Mouse (Mus musculus) spleen, postnatal 4 days (tissue): ENCODE data around the gene Hsp90ab1.

ENCODE experiments used
- DNase-seq, 2 experiments: peaks; one replicate each; pipeline ENCODE4 v3.0.0; 2022; ENCODE audit warnings: low spot score in 2 of 2

Gene Hsp90ab1

DNA sequence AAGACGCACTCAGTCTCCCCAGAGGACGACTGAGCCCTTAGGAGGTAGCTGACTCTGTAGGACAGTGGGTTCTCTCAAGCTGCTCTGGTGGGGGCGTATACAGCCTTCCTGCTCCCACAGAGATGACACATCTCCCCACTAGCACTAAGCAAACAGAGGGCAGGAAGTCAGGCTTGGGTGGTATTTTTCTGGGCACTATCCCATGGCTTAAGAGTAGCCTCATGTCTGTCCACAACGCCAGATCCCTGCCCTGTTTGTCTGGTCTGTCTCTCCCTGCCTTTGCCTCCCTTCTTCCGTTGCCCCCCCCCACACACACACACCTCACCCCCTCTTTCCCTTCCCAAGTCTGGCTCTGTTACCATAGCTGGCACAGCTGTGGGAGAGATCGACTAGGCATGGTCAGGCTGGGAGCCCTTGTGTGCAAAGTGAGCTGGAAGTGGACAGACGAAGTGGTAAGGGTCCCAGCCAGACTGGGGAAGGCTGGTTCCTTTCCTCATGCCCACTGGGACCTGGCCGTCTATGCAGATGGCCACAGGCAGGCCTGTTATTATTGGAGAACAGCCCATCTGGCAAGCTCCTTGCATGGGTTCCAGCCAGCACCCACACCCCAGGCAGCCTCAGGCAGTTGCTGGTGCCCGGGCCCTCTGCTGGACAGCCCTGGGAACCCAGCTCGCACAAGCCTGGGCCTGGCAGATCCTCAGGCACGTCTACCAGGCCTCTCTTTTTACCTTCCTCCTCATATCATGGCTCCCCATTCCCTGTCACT lies 23.7 kb upstream of the Hsp90ab1 start:
- peak; percentile 81 to 91 for DNase-seq

GRCm38 (mm10) chr17:45595736-45596390 lies 22.8 kb upstream of the Hsp90ab1 start:
- DNase-seq, result no peak

GRCm38 (mm10) chr17:45594881-45595735 lies 22.0 kb upstream of the Hsp90ab1 start:
- peak; percentile 85 to 91 for DNase-seq

DNA sequence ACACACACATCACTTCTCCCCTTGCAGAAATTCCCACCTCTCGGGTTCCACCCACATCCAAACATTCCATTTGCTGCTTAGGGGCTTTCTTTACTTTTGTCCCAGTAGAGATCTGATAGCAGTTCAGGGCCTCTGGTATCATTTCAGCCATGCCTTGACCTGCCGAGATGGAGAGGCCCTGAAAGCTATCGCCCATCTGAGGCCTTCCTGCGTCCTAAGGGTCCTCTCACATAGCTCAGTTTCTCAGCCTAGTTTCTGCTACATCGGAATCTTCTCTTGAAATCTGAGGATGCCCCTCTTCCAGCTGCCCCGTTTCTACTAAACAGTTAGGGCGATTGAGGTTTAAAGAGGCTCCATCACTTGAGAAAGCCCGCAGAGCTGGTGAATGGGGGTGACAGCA lies 21.1 kb upstream of the Hsp90ab1 start:
- peak in 1 of 2 experiments; percentile 60 for DNase-seq

DNA sequence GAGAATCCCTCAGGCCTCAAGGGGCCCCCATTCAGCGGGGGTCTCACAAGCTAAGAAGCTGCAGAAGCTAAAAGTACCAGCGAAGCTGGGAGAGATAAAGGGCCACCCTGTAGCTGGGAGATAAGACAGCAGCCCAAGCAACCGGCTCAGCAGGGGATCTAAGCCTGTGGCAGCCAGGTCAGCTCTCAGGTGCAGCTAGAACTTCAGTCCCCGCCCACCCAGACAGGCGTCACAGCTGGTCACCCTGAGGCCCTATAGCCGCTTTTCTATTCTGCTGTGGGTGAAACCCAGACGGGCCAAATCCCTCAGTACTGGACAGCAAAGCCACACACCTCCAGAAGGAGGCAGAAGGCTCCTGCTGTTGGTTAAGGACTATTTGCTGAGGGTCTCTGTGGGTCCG lies 20.4 kb upstream of the Hsp90ab1 start:
- peak; percentile 76 to 83 for DNase-seq

- peak in 1 of 2 experiments; percentile 67 for DNase-seq
Observed at GRCm38 (mm10) chr17:45592606-45593431, 19.7 kb upstream of the Hsp90ab1 start.

- DNase-seq, result peak in 1 of 2 experiments; percentile 62
Observed at GRCm38 (mm10) chr17:45591701-45592605, 18.9 kb upstream of the Hsp90ab1 start.

- no peak for DNase-seq
Observed at GRCm38 (mm10) chr17:45590410-45590809, 17.3 kb upstream of the Hsp90ab1 start.

- no peak for DNase-seq
Observed at GRCm38 (mm10) chr17:45589844-45590243, 16.8 kb upstream of the Hsp90ab1 start.

DNA sequence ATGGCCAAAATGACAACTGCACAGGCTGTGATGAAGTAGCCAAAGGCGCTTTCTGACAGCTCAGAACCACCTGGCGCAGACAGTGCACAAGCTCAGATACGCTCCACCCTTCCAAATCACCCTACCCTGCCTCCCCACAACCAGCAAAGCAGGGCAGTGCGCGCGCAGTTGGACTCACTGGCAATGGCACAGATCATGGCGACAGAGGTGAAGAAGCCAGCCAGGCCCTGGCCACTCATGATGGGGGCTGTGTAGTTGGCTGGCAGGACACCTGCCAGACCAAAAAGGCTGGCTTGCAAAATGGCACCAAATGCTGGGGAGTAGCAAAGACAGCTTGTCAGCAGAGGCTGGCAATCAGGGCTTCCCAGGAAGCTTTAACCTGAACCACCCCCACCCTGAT lies 16.2 kb upstream of the Hsp90ab1 start:
- DNase-seq, result no peak

DNA sequence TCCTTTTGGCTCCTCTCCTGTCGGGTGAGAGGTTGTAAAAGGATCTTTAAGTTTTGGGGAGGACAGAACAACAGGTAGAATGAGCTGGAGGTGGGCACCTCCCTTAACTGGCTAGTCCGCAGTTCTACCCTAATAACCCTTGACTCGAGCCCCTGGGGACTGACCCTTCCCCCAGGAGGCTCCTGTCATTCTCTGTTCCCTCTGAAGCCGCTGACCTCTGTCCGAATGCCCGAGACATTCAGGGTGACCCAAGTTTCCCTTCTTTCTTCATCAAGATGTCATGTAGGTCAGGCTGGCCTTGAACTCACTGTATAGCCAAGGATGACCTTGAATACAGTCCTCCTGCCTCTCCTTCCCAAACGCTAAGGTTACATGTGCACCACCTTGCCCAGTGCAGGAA lies 15.3 kb upstream of the Hsp90ab1 start:
- DNase-seq, result peak in 1 of 2 experiments; percentile 61

DNA sequence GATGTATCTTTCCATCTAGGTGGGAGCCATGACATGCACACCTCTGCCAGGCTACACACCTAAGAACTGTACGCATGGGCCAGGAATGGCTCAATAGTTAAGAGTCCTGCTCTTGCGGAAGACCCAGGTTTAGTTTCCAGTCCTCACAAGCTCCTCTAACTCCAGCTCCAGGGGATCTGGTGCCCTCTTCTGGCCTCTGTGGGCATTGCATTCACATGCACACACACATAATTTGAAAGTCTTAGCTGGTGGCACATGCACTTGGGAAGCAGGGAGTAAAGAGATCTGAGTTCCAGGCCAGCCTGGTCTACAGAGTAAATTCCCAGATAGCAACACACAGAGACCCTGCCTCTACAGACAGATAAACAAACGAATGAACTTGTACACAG lies 13.4 kb upstream of the Hsp90ab1 start:
- DNase-seq, result peak in 1 of 2 experiments; percentile 71

DNA sequence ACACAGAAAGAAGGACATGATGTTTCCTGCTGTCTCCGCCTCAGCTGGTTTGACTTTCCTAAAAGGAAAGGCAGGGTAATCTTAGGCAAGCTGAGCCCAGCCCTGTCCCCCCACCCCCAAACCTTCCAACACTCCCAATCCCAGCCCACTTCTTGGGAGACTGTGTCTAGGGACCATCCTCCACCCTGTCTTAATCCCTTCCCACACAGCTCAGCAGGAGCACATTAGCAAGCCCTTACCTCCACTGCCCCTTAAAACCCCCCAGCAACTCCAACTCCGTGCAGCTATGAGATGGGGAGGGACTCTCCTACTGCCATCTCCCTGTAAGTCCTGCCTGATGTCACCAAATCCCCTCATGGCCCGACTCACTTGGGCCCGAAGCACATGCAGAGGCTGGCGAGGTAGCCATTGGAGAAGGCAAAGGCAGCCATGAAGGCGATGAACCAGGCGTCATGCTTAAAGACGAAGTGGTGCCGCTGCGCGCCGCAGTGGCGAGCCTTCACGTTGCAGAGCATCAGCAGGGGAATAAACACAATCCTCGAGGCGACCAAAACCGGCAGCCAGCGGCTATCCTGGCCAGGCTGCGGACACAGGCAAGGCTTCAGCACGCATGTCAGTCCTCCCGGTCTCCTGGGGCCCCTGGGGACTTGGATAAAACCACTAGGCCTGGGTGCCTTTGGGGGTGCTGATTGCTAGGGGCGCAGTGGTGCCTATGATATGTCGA lies 12.8 kb upstream of the Hsp90ab1 start:
- DNase-seq, result peak in 1 of 2 experiments; percentile 60

DNA sequence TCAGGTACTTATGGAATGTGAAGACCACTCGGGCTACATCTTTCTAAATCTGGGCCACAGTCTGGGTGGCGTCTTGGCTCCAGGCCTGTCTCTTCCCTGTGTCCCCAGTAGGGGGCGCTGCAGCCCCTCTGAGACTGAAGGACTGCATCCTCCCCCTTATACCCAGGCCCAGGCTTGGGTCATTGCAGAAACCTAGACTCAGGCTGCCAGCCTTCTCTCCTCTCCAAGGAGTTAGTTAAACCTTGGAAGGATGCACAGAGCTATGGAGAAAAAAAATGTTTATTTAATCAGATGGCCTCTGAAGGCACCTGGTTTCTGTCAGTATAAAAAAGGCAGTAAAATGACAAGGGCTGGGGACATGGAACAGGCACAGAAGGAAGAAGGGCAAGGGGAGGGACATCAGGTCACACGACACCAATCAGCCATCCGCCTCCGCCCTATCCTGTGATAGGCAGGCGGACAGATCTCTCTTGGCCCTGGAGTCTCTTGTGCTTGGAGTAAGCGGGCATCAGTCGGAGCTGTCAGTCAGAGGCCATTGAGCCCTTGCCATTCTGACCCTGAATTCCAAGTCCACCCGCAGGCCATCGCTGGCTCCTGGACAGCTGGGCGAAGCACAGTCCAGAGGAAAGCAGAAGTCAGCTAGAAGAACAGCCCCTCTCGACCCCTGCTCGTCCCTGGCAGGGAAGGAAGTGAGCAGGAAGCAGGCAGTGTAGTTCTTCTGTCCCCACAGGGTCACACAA lies 12.0 kb upstream of the Hsp90ab1 start:
- DNase-seq, result peak; percentile 72 to 91

GRCm38 (mm10) chr17:45584096-45584896 lies 11.2 kb upstream of the Hsp90ab1 start:
- peak; percentile 51 to 70 for DNase-seq

- DNase-seq, result no peak
Observed at GRCm38 (mm10) chr17:45582715-45583355, 9.8 kb upstream of the Hsp90ab1 start.

GRCm38 (mm10) chr17:45582188-45582587 lies 9.1 kb upstream of the Hsp90ab1 start:
- DNase-seq, result no peak
